Mouse (Mus musculus): ENCODE data around the gene Ccsap. TPM values are rescaled to one million over a fixed set of nuclear protein-coding genes. Genes with fewer than 3 reads are reported as not detected.

The Ccsap gene
- total RNA-seq (2017) = 7.0 and 8.5 TPM in 2 replicates

DNA sequence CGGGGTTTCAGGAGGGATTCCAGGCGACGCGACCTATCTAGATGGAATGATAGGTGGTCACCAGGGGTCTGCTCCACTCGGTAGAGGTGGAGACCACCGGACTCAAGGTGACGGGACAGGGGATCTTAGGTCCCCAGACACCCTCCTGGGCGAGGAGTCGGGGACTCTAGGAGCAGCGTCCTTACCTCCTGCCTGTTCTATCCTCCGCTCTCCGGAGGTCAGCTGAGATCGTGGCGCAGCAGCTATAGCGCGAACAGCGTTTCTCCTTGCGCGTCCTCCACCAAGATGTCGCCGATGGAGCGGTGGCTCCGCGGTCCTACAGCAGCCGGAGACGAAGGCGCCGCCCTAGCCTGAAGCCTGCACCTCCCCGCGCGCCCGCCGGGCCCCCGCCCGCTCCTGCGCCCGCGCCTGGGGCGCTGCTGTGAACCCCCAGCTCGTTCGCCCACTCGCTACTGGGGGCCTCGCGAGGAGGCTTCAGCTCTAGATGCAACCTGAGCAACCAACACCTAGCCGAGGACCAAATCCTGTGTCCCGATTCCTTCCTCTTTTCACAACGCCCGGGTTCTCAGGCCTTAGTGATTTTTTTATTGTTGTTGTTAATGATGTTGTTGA, at the start of gene Ccsap:
Gene Ccsap, minus strand, starts transcription at position 562 of the 612 bp plus-strand sequence.
- no peak for ATAC-seq (ENCODE audit: extremely low read depth, insufficient number of reproducible peaks, low FRiP score, poor library complexity, severe bottlenecking)

- no peak for ATAC-seq (ENCODE audit: extremely low read depth, insufficient number of reproducible peaks, low FRiP score, poor library complexity, severe bottlenecking)
Measured at GRCm38 (mm10) chr8:123907604-123908003, 47.6 kb upstream of the Ccsap start.

- no peak for ATAC-seq (ENCODE audit: extremely low read depth, insufficient number of reproducible peaks, low FRiP score, poor library complexity, severe bottlenecking)
Measured at GRCm38 (mm10) chr8:123902653-123903052, 42.6 kb upstream of the Ccsap start.

DNA sequence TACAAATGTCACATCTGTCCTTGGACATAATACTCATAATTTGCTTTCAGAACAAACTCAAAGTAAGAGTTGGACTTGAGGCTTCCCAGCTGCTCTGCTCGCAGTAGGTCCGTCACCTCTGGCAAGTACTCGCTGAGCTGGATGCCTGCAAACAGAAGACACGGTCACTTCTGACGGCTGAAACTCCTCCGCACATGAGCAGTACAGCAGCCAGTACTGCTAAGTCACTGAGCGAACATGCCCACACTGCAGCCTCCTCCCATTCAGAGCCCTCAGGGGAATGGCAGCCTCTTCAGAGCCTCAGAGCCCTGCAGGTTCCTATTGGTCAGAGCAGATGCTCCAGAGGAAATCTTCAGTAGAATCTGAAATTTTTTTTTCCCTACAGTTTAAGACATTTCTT, 39.4 kb upstream of the Ccsap start:
- ATAC-seq (ENCODE audit: extremely low read depth, insufficient number of reproducible peaks, low FRiP score, poor library complexity, severe bottlenecking) = no peak

GRCm38 (mm10) chr8:123898576-123898975, 38.6 kb upstream of the Ccsap start:
- no peak for ATAC-seq (ENCODE audit: extremely low read depth, insufficient number of reproducible peaks, low FRiP score, poor library complexity, severe bottlenecking)

DNA sequence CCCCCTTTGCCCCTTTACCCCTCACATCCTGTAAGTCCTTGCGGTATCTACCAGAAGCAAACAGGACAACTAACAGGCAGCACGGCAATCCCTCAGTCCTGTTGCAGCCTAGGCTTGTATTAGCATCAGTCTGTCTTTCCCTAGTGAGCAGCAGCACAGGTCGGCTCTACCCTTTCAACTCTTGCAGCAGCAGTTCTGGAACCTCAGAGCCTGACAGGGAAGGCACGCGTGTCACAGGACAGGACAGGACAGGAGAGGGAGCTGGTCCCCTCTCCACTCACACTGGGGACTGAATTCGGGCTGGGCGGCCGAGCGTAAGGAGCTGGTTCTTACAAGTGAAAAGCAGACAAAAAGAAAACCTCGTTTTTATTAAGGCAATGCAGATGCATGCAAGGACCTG, 36.8 kb upstream of the Ccsap start:
- ATAC-seq (ENCODE audit: extremely low read depth, insufficient number of reproducible peaks, low FRiP score, poor library complexity, severe bottlenecking) = no peak

GRCm38 (mm10) chr8:123896366-123896761, 36.4 kb upstream of the Ccsap start:
- ATAC-seq (ENCODE audit: extremely low read depth, insufficient number of reproducible peaks, low FRiP score, poor library complexity, severe bottlenecking) = no peak

GRCm38 (mm10) chr8:123895680-123896365, 35.8 kb upstream of the Ccsap start:
- ATAC-seq (ENCODE audit: extremely low read depth, insufficient number of reproducible peaks, low FRiP score, poor library complexity, severe bottlenecking) = no peak

- ATAC-seq (ENCODE audit: extremely low read depth, insufficient number of reproducible peaks, low FRiP score, poor library complexity, severe bottlenecking) = no peak
Measured at GRCm38 (mm10) chr8:123895230-123895629, 35.2 kb upstream of the Ccsap start.

DNA sequence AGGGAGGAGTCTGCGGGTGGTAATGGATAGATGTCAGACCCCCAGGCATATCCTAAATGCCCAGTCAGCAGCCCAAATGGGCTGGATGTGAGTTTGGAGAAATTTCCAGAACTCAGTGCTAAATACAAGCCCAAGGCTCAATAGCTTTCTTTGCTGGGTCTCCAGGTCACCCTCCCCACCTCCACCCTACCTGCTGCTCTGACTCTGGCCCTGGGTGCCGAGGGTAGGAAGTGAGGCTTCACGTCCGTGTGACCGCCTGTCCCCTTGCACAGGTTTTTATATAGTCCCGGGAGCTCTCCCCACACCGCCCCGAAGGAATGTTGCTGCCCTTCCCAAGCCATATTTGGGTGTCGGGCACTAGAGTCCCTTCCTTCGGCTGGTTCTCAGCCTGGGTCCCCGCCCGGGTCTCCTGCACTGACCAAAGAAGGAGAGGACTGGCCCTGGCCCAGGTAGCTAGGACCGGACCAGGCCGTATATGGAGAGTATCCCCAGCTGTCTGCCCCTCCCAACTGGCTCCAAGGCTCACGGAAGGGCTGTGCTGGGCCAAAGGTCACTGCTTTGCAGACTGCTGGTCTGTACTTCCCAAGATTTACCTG, 34.6 kb upstream of the Ccsap start, which contains the start of gene Acta1:
Gene Acta1, minus strand, starts transcription at position 250 of the 596 bp plus-strand sequence.
- ATAC-seq (ENCODE audit: extremely low read depth, insufficient number of reproducible peaks, low FRiP score, poor library complexity, severe bottlenecking) = no peak

GRCm38 (mm10) chr8:123893413-123893812, 33.4 kb upstream of the Ccsap start:
- no peak for ATAC-seq (ENCODE audit: extremely low read depth, insufficient number of reproducible peaks, low FRiP score, poor library complexity, severe bottlenecking)

GRCm38 (mm10) chr8:123892586-123893155, 32.7 kb upstream of the Ccsap start:
- no peak for ATAC-seq (ENCODE audit: extremely low read depth, insufficient number of reproducible peaks, low FRiP score, poor library complexity, severe bottlenecking)

- ATAC-seq (ENCODE audit: extremely low read depth, insufficient number of reproducible peaks, low FRiP score, poor library complexity, severe bottlenecking) = no peak
Measured at GRCm38 (mm10) chr8:123891883-123892585, 32.0 kb upstream of the Ccsap start.

- no peak for ATAC-seq (ENCODE audit: extremely low read depth, insufficient number of reproducible peaks, low FRiP score, poor library complexity, severe bottlenecking)
Measured at GRCm38 (mm10) chr8:123891271-123891670, 31.3 kb upstream of the Ccsap start.

GRCm38 (mm10) chr8:123889797-123890196, 29.8 kb upstream of the Ccsap start:
- no peak for ATAC-seq (ENCODE audit: extremely low read depth, insufficient number of reproducible peaks, low FRiP score, poor library complexity, severe bottlenecking)

- ATAC-seq (ENCODE audit: extremely low read depth, insufficient number of reproducible peaks, low FRiP score, poor library complexity, severe bottlenecking) = no peak
Measured at GRCm38 (mm10) chr8:123887956-123888355, 27.9 kb upstream of the Ccsap start.

- no peak for ATAC-seq (ENCODE audit: extremely low read depth, insufficient number of reproducible peaks, low FRiP score, poor library complexity, severe bottlenecking)
Measured at GRCm38 (mm10) chr8:123887163-123887562, 27.2 kb upstream of the Ccsap start.

DNA sequence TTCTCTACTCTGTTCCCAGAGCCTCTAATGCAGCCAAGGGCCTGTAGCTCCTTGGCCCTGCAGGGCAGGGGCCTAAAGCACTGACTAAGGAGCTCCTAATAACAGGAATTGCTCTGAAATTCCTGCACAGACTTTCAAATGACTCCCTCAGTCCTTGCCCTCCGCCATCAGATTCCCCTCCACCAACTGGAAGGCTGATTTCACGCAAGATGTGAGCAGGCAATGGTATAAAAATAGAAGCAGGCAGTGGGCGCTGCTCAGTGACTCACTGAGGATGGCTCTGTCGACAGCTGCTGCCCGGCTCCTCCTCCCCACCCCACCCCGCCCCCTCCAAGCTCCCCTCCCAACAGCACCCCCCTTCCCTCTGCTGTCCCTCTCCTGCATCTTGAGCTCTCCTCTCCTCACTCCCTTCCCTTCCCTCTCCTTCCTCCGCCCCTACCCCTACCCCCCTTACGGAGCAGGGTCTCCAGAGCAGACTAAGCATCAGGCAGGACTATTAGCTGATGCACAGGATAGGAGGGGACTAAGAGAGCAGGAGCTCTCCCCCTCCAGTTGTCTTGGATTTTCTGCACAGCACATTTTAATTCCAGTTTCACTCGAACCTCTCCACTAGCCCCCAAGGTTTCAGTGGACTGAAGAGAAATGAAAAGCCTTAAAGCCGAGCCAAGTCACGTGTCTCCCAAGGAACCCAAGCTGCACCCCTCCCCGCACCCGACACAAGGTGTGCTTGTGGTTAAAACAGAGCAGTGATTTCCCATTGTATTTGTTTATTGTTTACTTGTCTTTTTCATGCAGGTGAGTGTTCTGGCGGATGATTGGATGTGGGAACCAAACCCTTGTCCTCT, 24.9 kb upstream of the Ccsap start:
- no peak for ATAC-seq (ENCODE audit: extremely low read depth, insufficient number of reproducible peaks, low FRiP score, poor library complexity, severe bottlenecking)

DNA sequence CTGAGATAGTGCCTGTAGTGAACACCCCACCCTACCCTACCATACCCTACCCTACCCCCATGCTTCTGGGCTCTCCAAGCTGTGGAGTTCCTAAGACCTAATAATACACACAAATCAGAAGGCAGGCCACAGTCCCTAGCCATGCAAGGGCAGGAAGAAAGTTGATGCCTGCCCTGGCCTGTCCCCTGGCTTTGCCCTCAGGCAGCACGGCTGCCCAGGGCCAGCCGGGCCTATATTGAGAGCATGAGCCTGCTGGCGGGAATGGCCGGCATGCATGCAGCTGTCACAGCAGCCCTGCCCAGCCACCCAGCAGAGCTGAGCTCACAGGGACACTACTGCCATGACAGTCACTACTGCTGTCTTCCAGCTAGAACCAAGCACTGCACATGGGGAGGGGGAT, 23.1 kb upstream of the Ccsap start:
- ATAC-seq (ENCODE audit: extremely low read depth, insufficient number of reproducible peaks, low FRiP score, poor library complexity, severe bottlenecking) = no peak
